Mouse (Mus musculus): ENCODE data around the gene Mcpt4. TPM values are rescaled to one million over a fixed set of nuclear protein-coding genes. Genes with fewer than 3 reads are reported as not detected.
A peak's percentile ranks its signal among the peaks of the same experiment; 100 is the strongest.
"Not testable (repeated sequence)": the region's sequence is repeated elsewhere in the genome, so short reads cannot be mapped to it uniquely, and the experiment has no call there.

The Mcpt4 gene
- polyA plus RNA-seq, 1 experiment from 2014 or later = 0.55 TPM

DNA sequence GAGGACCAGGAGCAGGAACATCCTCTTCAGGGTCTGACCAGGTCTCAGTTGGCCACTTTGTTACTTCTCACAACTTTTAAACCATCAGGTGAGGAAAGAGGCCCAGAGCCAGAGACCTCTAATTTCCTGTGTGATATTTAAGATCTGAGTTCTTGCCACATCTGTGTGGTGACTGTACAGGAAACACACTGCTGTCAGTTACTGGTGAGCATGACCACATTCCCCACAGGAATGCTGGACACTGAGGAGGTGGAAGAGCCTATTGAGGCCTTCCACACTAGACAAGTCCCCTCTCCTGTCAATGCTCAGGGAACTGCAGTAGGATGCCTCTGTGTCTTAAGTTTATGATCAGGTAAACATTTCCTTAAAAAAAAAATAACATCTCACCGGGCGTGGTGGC is 23.1 kb upstream of the Mcpt4 start, which contains the start of gene Mcpt8:
Gene Mcpt8 (minus strand): TSS at position 107 of the 400 bp plus-strand sequence.
- Histone ChIP-seq H3K27me3 (ENCODE audit: control insufficient read depth, insufficient read depth, low read length) (no peaks in the 10 kb centered on the region), H3K9ac (ENCODE audit: low read length) (no peak within 1 kb of the TSS), H3K36me3 (ENCODE audit: control insufficient read depth, insufficient read depth) (no peaks in the 10 kb centered on the region), H3K4me1 (ENCODE audit: control insufficient read depth, insufficient read depth, low read length) (no peaks in the 10 kb centered on the region), H3K4me3 (ENCODE audit: low read length) (no peak within 1 kb of the TSS), H3K27ac (ENCODE audit: low read length) (no peak within 1 kb of the TSS), H3K4me2 (ENCODE audit: low read depth, low read length) (no peak within 1 kb of the TSS), H3K9me3 (replicated peaks; ENCODE audit: control insufficient read depth, low read length) (no peaks in the 10 kb centered on the region)
- WGBS = 98% methylated on average over 2 of the region's 2 CpGs
- ATAC-seq (replicated peaks; ENCODE audit: extremely low read depth, insufficient read depth, low FRiP score) = no peak

DNA sequence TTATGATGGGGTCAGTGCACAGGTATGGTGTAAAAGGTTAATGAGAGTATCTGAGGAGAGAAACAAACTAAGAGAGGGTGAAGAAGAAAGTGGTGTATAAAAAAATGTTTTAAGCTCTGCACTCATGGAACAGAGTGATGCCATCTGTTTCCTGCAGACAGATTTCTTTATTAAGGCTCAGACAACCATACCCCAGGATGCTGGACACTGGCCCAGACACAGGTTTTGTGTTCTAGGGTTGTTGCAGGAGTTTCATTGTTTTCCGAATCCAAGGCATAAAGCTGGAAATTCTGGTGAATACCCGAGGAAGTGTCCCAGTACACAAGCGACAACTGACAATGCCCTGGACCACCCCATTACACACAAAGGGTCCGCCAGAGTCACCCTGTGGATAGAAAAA is 19.9 kb upstream of the Mcpt4 start:
- Histone ChIP-seq H3K27me3 (ENCODE audit: control insufficient read depth, insufficient read depth, low read length) (no peaks in the 10 kb centered on the region), H3K9me3 (replicated peaks; ENCODE audit: control insufficient read depth, low read length) (no peaks in the 10 kb centered on the region), H3K4me1 (ENCODE audit: control insufficient read depth, insufficient read depth, low read length) (no peaks in the 10 kb centered on the region), H3K9ac (ENCODE audit: low read length) (no peak overlapping the region), H3K36me3 (ENCODE audit: control insufficient read depth, insufficient read depth) (no peaks in the 10 kb centered on the region), H3K4me2 (ENCODE audit: low read depth, low read length) (no peak overlapping the region), H3K27ac (ENCODE audit: low read length) (no peak overlapping the region), H3K4me3 (ENCODE audit: low read length) (no peak overlapping the region)
- 79% methylated on average over 4 of the region's 4 CpGs for WGBS
- no peak for ATAC-seq (replicated peaks; ENCODE audit: extremely low read depth, insufficient read depth, low FRiP score)

DNA sequence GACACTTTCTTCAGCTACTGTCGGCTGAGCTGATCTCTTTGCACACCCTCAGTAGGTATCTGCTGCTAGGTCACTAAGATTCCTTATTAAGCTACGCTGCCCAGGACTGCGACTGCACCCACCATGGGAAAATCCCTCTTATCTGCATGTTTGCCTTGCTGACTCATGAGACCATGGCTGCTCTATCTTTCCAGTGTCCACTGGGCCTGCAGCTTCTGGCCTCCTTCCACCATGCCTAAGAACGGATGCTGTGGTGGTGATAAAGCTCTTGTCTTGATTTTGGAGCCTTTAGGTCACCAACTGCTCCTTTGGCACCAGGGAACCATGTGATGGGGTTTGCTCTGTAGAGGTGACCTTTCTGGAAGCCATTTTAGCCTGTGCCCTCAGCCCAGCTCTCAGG is 4.4 kb downstream of the Mcpt4 start:
- no peak overlapping the region for H3K9ac ChIP-seq (ENCODE audit: low read length)
- WGBS = 42% methylated on average over 4 of the region's 4 CpGs
- no peak overlapping the region for H3K27ac ChIP-seq (ENCODE audit: low read length)
- H3K36me3 ChIP-seq (ENCODE audit: control insufficient read depth, insufficient read depth) = no peaks in the 10 kb centered on the region
- no peak overlapping the region for H3K4me2 ChIP-seq (ENCODE audit: low read depth, low read length)
- H3K4me1 ChIP-seq (ENCODE audit: control insufficient read depth, insufficient read depth, low read length) = 0 out of 2 replicates have a peak, but pooled peaks cover 3% of the 10 kb centered on the region
- no peaks in the 10 kb centered on the region for H3K9me3 ChIP-seq (replicated peaks; ENCODE audit: control insufficient read depth, low read length)
- no peak overlapping the region for H3K4me3 ChIP-seq (ENCODE audit: low read length)
- no peaks in the 10 kb centered on the region for H3K27me3 ChIP-seq (ENCODE audit: control insufficient read depth, insufficient read depth, low read length)
- peak; percentile 63 for ATAC-seq (replicated peaks; ENCODE audit: extremely low read depth, insufficient read depth, low FRiP score)

DNA sequence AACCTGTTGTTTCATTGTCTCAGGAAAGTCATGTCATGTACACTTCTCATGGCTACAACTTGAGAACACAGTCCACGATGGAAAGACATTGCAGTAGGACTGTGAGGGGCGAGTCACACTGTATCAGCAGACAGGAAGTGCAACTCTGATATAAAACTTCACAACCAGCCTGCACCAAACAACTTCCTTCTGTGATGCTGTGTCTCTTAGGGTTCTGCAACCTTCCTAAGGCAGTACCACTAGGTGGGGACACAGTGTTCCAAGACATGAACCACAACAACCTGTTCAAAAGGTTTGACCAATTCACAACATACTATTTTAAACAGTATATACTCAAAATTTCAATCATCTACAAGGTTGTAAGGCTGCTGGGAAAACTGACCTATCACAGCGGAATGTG is 6.7 kb downstream of the Mcpt4 start:
- Histone ChIP-seq H3K9ac (ENCODE audit: low read length) (no peak overlapping the region), H3K36me3 (ENCODE audit: control insufficient read depth, insufficient read depth) (no peaks in the 10 kb centered on the region), H3K4me1 (ENCODE audit: control insufficient read depth, insufficient read depth, low read length) (0 out of 2 replicates have a peak, but pooled peaks cover 3% of the 10 kb centered on the region), H3K4me2 (ENCODE audit: low read depth, low read length) (no peak overlapping the region), H3K27me3 (ENCODE audit: control insufficient read depth, insufficient read depth, low read length) (no peaks in the 10 kb centered on the region), H3K9me3 (replicated peaks; ENCODE audit: control insufficient read depth, low read length) (no peaks in the 10 kb centered on the region), H3K4me3 (ENCODE audit: low read length) (no peak overlapping the region), H3K27ac (ENCODE audit: low read length) (no peak overlapping the region)
- 57% methylated on average over 3 of the region's 3 CpGs for WGBS
- ATAC-seq (replicated peaks; ENCODE audit: extremely low read depth, insufficient read depth, low FRiP score) = no peak

DNA sequence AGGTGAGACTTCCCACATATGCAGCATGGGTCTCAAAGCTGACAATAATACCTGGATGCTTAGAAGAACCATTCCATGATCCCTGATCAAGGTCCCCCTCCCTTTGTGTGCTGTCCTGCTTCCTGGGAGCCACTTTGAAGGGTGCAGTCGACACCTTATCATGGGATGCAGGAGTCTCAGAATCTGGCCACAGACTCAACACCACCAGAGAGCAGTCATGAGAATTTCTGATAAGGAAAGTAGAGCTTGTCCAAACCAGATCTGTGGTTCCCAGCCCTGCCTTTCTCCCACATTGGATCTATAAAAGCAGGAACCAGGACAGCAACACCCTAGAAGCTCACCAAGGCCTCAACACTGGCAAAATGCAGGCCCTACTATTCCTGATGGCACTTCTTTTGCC is 20.3 kb downstream of the Mcpt4 start, which contains the start of gene Mcpt2:
Gene Mcpt2 (plus strand): TSS at position 250 of the 400 bp plus-strand sequence.
- not testable (repeated sequence) for H3K4me1 ChIP-seq (ENCODE audit: control insufficient read depth, insufficient read depth, low read length); H3K27me3 ChIP-seq (ENCODE audit: control insufficient read depth, insufficient read depth, low read length); H3K9ac ChIP-seq (ENCODE audit: low read length); H3K9me3 ChIP-seq (replicated peaks; ENCODE audit: control insufficient read depth, low read length); H3K4me3 ChIP-seq (ENCODE audit: low read length); H3K36me3 ChIP-seq (ENCODE audit: control insufficient read depth, insufficient read depth); H3K27ac ChIP-seq (ENCODE audit: low read length); H3K4me2 ChIP-seq (ENCODE audit: low read depth, low read length); ATAC-seq (replicated peaks; ENCODE audit: extremely low read depth, insufficient read depth, low FRiP score)
- 31% methylated on average over 1 of the region's 1 CpGs for WGBS

DNA sequence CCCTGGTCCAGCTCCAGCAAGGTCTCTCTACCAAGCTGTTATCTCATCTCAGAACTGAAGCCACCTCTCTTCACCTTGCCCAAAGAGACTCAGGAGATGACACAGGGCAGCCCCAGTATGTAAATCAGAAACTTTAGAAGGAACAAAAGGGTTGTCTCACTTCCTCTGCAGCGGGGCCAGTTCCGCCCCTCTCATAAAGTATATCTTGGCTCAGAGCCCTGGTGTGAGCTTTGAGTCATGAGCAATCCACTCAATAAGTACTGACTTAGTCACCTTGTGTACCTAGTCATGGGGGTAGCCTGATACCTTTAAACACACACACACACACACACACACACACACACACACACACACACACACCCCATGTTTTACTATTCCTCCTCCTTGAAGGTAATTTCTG is 27.7 kb downstream of the Mcpt4 start:
- ATAC-seq (replicated peaks; ENCODE audit: extremely low read depth, insufficient read depth, low FRiP score) = no peak
- no peaks in the 10 kb centered on the region for H3K27me3 ChIP-seq (ENCODE audit: control insufficient read depth, insufficient read depth, low read length)
- H3K4me3 ChIP-seq (ENCODE audit: low read length) = no peak overlapping the region
- no peak overlapping the region for H3K9ac ChIP-seq (ENCODE audit: low read length)
- H3K9me3 ChIP-seq (replicated peaks; ENCODE audit: control insufficient read depth, low read length) = no peaks in the 10 kb centered on the region
- H3K27ac ChIP-seq (ENCODE audit: low read length) = no peak overlapping the region
- no peaks in the 10 kb centered on the region for H3K4me1 ChIP-seq (ENCODE audit: control insufficient read depth, insufficient read depth, low read length)
- 48% methylated on average over 2 of the region's 2 CpGs for WGBS
- H3K36me3 ChIP-seq (ENCODE audit: control insufficient read depth, insufficient read depth) = no peaks in the 10 kb centered on the region
- no peak overlapping the region for H3K4me2 ChIP-seq (ENCODE audit: low read depth, low read length)

DNA sequence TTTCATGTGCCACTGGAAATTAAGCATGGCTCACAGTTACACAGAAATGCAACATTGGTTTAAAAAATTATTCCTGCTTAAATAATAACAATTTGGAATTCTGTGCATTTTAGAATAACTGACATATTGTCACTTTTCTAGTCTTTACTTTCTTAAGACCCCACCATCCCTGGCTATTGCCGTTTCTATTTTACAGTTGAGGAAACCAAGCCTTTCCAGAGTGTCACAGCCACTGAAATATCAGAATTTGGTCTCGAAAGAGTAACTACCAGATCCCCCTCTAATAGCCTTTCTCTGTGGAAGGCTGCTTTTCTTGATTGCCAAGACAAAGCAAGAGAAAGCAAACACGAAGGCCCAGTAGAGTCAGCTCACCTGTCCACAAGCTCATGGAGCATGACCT is 31.7 kb downstream of the Mcpt4 start, which contains the start of gene Mcpt9:
Gene Mcpt9 (minus strand): TSS at position 101 of the 400 bp plus-strand sequence.
- not testable (repeated sequence) for H3K4me3 ChIP-seq (ENCODE audit: low read length); H3K36me3 ChIP-seq (ENCODE audit: control insufficient read depth, insufficient read depth); H3K9ac ChIP-seq (ENCODE audit: low read length); ATAC-seq (replicated peaks; ENCODE audit: extremely low read depth, insufficient read depth, low FRiP score); H3K27ac ChIP-seq (ENCODE audit: low read length); H3K4me1 ChIP-seq (ENCODE audit: control insufficient read depth, insufficient read depth, low read length); H3K4me2 ChIP-seq (ENCODE audit: low read depth, low read length); H3K9me3 ChIP-seq (replicated peaks; ENCODE audit: control insufficient read depth, low read length); H3K27me3 ChIP-seq (ENCODE audit: control insufficient read depth, insufficient read depth, low read length)
- 77% methylated on average over 3 of the region's 3 CpGs for WGBS

DNA sequence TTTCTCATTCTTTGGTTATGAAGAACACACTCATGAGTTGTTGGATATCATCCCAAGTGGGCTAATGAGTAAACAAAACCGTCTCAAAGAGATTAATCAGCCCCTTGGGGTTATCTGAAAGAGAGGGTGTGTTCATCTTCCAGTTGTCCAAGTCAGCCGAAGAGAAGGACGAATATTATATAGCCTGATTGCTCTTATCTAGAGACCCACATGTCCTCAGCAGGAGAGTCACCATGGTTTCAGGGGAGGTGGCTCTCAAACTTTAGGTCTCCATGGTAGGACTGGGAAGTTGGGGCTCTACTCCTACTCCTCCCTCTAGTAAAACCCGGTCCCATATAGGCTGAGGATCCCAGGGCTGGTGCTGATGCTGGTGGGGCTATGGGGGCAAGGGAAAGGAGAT is 40.8 kb downstream of the Mcpt4 start:
- not testable (repeated sequence) for H3K4me3 ChIP-seq (ENCODE audit: low read length); H3K4me1 ChIP-seq (ENCODE audit: control insufficient read depth, insufficient read depth, low read length); H3K4me2 ChIP-seq (ENCODE audit: low read depth, low read length); H3K9me3 ChIP-seq (replicated peaks; ENCODE audit: control insufficient read depth, low read length); H3K9ac ChIP-seq (ENCODE audit: low read length); H3K27me3 ChIP-seq (ENCODE audit: control insufficient read depth, insufficient read depth, low read length); ATAC-seq (replicated peaks; ENCODE audit: extremely low read depth, insufficient read depth, low FRiP score); H3K27ac ChIP-seq (ENCODE audit: low read length); H3K36me3 ChIP-seq (ENCODE audit: control insufficient read depth, insufficient read depth)
- WGBS = 61% methylated on average over 3 of the region's 4 CpGs

DNA sequence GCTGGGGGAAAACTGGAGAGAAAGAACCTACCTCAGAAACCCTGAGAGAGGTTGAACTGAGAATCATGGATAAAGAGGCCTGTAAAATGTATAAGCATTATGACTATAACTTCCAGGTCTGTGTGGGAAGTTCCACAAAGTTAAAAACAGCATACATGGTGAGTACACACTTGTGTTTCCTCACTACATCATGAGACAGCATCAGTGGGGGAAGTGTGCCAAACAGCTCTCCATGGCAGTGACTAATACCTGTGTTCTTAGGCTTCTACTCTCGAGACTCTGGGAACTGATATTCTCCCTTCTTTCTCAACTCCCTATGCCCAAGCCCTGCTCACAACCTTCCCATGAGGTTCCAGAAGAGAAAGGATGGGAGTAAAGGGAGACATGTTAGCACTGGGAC is 42.7 kb downstream of the Mcpt4 start:
- no peak for ATAC-seq (replicated peaks; ENCODE audit: extremely low read depth, insufficient read depth, low FRiP score)
- 44% methylated on average over 1 of the region's 1 CpGs for WGBS
- no peaks in the 10 kb centered on the region for H3K36me3 ChIP-seq (ENCODE audit: control insufficient read depth, insufficient read depth)
- H3K9ac ChIP-seq (ENCODE audit: low read length) = no peak overlapping the region
- H3K4me1 ChIP-seq (ENCODE audit: control insufficient read depth, insufficient read depth, low read length) = no peaks in the 10 kb centered on the region
- no peak overlapping the region for H3K4me2 ChIP-seq (ENCODE audit: low read depth, low read length)
- no peak overlapping the region for H3K4me3 ChIP-seq (ENCODE audit: low read length)
- H3K9me3 ChIP-seq (replicated peaks; ENCODE audit: control insufficient read depth, low read length) = no peaks in the 10 kb centered on the region
- no peaks in the 10 kb centered on the region for H3K27me3 ChIP-seq (ENCODE audit: control insufficient read depth, insufficient read depth, low read length)
- H3K27ac ChIP-seq (ENCODE audit: low read length) = no peak overlapping the region

DNA sequence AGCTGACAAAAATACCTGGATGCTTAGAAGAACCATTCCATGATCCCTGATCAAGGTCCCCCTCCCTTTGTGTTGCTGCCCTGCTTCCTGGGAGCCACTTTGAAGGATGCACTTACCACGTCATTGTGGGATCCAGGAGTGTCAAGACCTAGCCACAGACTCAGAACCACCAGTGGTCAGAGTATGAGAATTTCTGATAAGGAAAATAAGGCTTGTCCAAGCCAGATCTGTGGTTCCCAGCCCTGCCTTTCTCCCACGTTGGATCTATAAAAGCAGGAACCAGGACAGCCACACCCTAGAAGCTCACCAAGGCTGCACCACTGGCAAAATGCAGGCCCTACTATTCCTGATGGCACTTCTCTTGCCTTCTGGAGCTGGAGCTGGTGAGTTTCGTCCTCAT is 44.4 kb downstream of the Mcpt4 start, which contains the start of gene Mcpt1:
Gene Mcpt1 (plus strand): TSS at position 301 of the 400 bp plus-strand sequence.
- not testable (repeated sequence) for H3K9ac ChIP-seq (ENCODE audit: low read length); H3K4me3 ChIP-seq (ENCODE audit: low read length); H3K27me3 ChIP-seq (ENCODE audit: control insufficient read depth, insufficient read depth, low read length); H3K27ac ChIP-seq (ENCODE audit: low read length); ATAC-seq (replicated peaks; ENCODE audit: extremely low read depth, insufficient read depth, low FRiP score); H3K36me3 ChIP-seq (ENCODE audit: control insufficient read depth, insufficient read depth); H3K4me1 ChIP-seq (ENCODE audit: control insufficient read depth, insufficient read depth, low read length); H3K4me2 ChIP-seq (ENCODE audit: low read depth, low read length); H3K9me3 ChIP-seq (replicated peaks; ENCODE audit: control insufficient read depth, low read length)
- 64% methylated on average over 3 of the region's 3 CpGs for WGBS
